Mouse (Mus musculus) intestine, embryonic 14.5 days (tissue): ENCODE results near the gene Trit1. TPM values are rescaled to one million over a fixed set of nuclear protein-coding genes. Genes with fewer than 3 reads are reported as not detected.

Experiments used
- ATAC-seq: fragments of 200-750 bp; cut with Nextera tagmentation; replicated peaks from 2 replicates; pipeline ENCODE4 v1.8.0; 2017; ENCODE audit warnings: low read depth, moderate number of reproducible peaks, moderate TSS enrichment, moderate library complexity; ENCODE audit not compliant: low FRiP score, low TSS enrichment
- DNase-seq: peaks from one replicate; pipeline ENCODE4 v3.0.0-alpha.2; 2018; ENCODE audit warnings: low spot score
- H3K27ac ChIP-seq: fragments of 300-500 bp; sonication (generic); 2 replicates; pipeline ENCODE4 v1.5.1; 2014; ENCODE audit warnings: low read depth, mild to moderate bottlenecking, control low read depth
- H3K27me3 ChIP-seq: fragments of 300-500 bp; sonication (generic); replicated peaks from 2 replicates; pipeline ENCODE4 v1.6.1; 2014; ENCODE audit warnings: low read length, control low read depth; ENCODE audit not compliant: control insufficient read depth, insufficient read depth
- H3K36me3 ChIP-seq: fragments of 300-500 bp; sonication (generic); 2 replicates; pipeline ENCODE4 v1.6.1; 2014; ENCODE audit warnings: low read length, control low read depth; ENCODE audit not compliant: control insufficient read depth, insufficient read depth
- H3K4me1 ChIP-seq: fragments of 300-500 bp; sonication (generic); replicated peaks from 2 replicates; pipeline ENCODE4 v1.6.1; 2014; ENCODE audit warnings: low read length, control low read depth, mixed read lengths; ENCODE audit not compliant: control insufficient read depth, insufficient read depth
- H3K4me2 ChIP-seq: fragments of 300-500 bp; sonication (generic); 2 replicates; pipeline ENCODE4 v1.6.1; 2014; ENCODE audit warnings: low read length
- H3K4me3 ChIP-seq: fragments of 300-500 bp; sonication (generic); 2 replicates; pipeline ENCODE4 v1.5.1; 2014; ENCODE audit warnings: low read depth, low read length, control low read depth, mixed read lengths
- H3K9ac ChIP-seq: fragments of 300-500 bp; sonication (generic); 2 replicates; pipeline ENCODE4 v1.6.1; 2014; ENCODE audit warnings: mild to moderate bottlenecking, low read length
- H3K9me3 ChIP-seq: fragments of 300-500 bp; sonication (generic); 2 replicates; pipeline ENCODE4 v1.6.1; 2016; ENCODE audit warnings: low read length, control low read depth; ENCODE audit not compliant: control insufficient read depth
- WGBS: fragments of 180-500 bp; shearing (Covaris S2); extraction: QIAGEN DNeasy Blood & Tissue Kit; methylation state at CpG from one replicate; pipeline ENCODE4 v1.1.7; 2014; 5-methylcytosine and 5-hydroxymethylcytosine counted together
- polyA plus RNA-seq: library from polyadenylated mRNA; unstranded; fragments of >200 nt; fragmentation: Nextera tagmentation; extraction: Ambion mirVana; gene quantifications from 2 replicates; pipeline ENCODE4 v1.2.1, GENCODE M21; 2014

The Trit1 gene
- 17.8 and 18.0 TPM in 2 replicates for polyA plus RNA-seq

- ATAC-seq (peak; percentile 97), DNase-seq (peak; percentile 96)
- Histone ChIP-seq H3K4me2 (peak within 1 kb of the TSS; percentile 95), H3K4me3 (peak within 1 kb of the TSS; percentile 95), H3K27me3 (no peaks in the 10 kb centered on the region), H3K4me1 (peaks cover 22% of the 10 kb centered on the region), H3K27ac (peak within 1 kb of the TSS; percentile 81), H3K9me3 (no peaks in the 10 kb centered on the region), H3K36me3 (no peaks in the 10 kb centered on the region), H3K9ac (peak within 1 kb of the TSS; percentile 88)
- under 1% methylated on average over 34 of the region's 34 CpGs for WGBS
These were observed at the start of gene Trit1 for GRCm38 (mm10) chr4:123016451-123016957. TSS of gene Trit1 (plus strand) at chr4:123016597.

- no peaks in the 10 kb centered on the region for H3K4me1 ChIP-seq
- DNase-seq (no peak), ATAC-seq (no peak)
- H3K27me3 ChIP-seq = no peaks in the 10 kb centered on the region
- no peaks in the 10 kb centered on the region for H3K36me3 ChIP-seq
- WGBS = 65% methylated on average over 4 of the region's 4 CpGs
- H3K27ac ChIP-seq = no peak overlapping the region
- no peak overlapping the region for H3K9ac ChIP-seq
- H3K9me3 ChIP-seq = no peaks in the 10 kb centered on the region
- no peak overlapping the region for H3K4me3 ChIP-seq
- no peak overlapping the region for H3K4me2 ChIP-seq
These were observed 48.3 kb upstream of the Trit1 start for GRCm38 (mm10) chr4:122968106-122968505.

GRCm38 (mm10) chr4:122971191-122971590 is 45.2 kb upstream of the Trit1 start:
- no peak for ATAC-seq
- Histone ChIP-seq H3K27me3 (no peaks in the 10 kb centered on the region), H3K9me3 (no peaks in the 10 kb centered on the region), H3K4me3 (no peak overlapping the region), H3K4me2 (no peak overlapping the region), H3K27ac (no peak overlapping the region), H3K9ac (no peak overlapping the region), H3K36me3 (no peaks in the 10 kb centered on the region), H3K4me1 (no peaks in the 10 kb centered on the region)
- no peak for DNase-seq
- 87% methylated on average over 4 of the region's 4 CpGs for WGBS

- no peaks in the 10 kb centered on the region for H3K36me3 ChIP-seq
- no peaks in the 10 kb centered on the region for H3K27me3 ChIP-seq
- ATAC-seq (no peak), DNase-seq (no peak)
- H3K27ac ChIP-seq = no peak overlapping the region
- H3K4me1 ChIP-seq = no peaks in the 10 kb centered on the region
- H3K9me3 ChIP-seq = no peaks in the 10 kb centered on the region
- H3K4me2 ChIP-seq = no peak overlapping the region
- H3K9ac ChIP-seq = no peak overlapping the region
- 83% methylated on average over 4 of the region's 4 CpGs for WGBS
- no peak overlapping the region for H3K4me3 ChIP-seq
These were observed 44.8 kb upstream of the Trit1 start for GRCm38 (mm10) chr4:122971646-122972045.

- H3K27me3 ChIP-seq = no peaks in the 10 kb centered on the region
- H3K9me3 ChIP-seq = no peaks in the 10 kb centered on the region
- WGBS = 68% methylated on average over 8 of the region's 8 CpGs
- no peaks in the 10 kb centered on the region for H3K36me3 ChIP-seq
- ATAC-seq (no peak), DNase-seq (no peak)
- no peak overlapping the region for H3K4me2 ChIP-seq
- H3K4me1 ChIP-seq = no peaks in the 10 kb centered on the region
- no peak overlapping the region for H3K4me3 ChIP-seq
- no peak overlapping the region for H3K27ac ChIP-seq
- no peak overlapping the region for H3K9ac ChIP-seq
These were observed 44.3 kb upstream of the Trit1 start for GRCm38 (mm10) chr4:122972056-122972455.

GRCm38 (mm10) chr4:122974976-122975520 is 41.3 kb upstream of the Trit1 start:
- Histone ChIP-seq H3K9me3 (no peaks in the 10 kb centered on the region), H3K36me3 (no peaks in the 10 kb centered on the region), H3K4me1 (no peaks in the 10 kb centered on the region), H3K9ac (no peak overlapping the region), H3K4me3 (no peak overlapping the region), H3K4me2 (no peak overlapping the region), H3K27me3 (no peaks in the 10 kb centered on the region), H3K27ac (no peak overlapping the region)
- DNase-seq = no peak
- no peak for ATAC-seq
- WGBS = 84% methylated on average over 5 of the region's 5 CpGs

GRCm38 (mm10) chr4:122976885-122977284 is 39.5 kb upstream of the Trit1 start:
- Histone ChIP-seq H3K27ac (no peak overlapping the region), H3K27me3 (no peaks in the 10 kb centered on the region)

GRCm38 (mm10) chr4:122978850-122979249 is 37.5 kb upstream of the Trit1 start:
- Histone ChIP-seq H3K4me2 (no peak overlapping the region), H3K36me3 (no peaks in the 10 kb centered on the region), H3K9ac (no peak overlapping the region), H3K4me1 (no peaks in the 10 kb centered on the region; the same call in none of the 2 replicates), H3K27ac (no peak overlapping the region), H3K4me3 (no peak overlapping the region), H3K27me3 (peaks cover 18% of the 10 kb centered on the region), H3K9me3 (no peaks in the 10 kb centered on the region)
- 79% methylated on average over 2 of the region's 2 CpGs for WGBS
- ATAC-seq = no peak
- DNase-seq = no peak

More at GRCm38 (mm10) chr4:122976885-122977284, 39.5 kb upstream of the Trit1 start:
- Histone ChIP-seq H3K4me3 (no peak overlapping the region), H3K4me1 (no peaks in the 10 kb centered on the region), H3K4me2 (no peak overlapping the region), H3K9me3 (no peaks in the 10 kb centered on the region), H3K9ac (no peak overlapping the region), H3K36me3 (no peaks in the 10 kb centered on the region)
- ATAC-seq (no peak), DNase-seq (no peak)
- WGBS = 76% methylated on average over 4 of the region's 4 CpGs

GRCm38 (mm10) chr4:122979826-122980225 is 36.6 kb upstream of the Trit1 start:
- no peak for ATAC-seq
- 81% methylated on average over 3 of the region's 3 CpGs for WGBS

More at GRCm38 (mm10) chr4:122979826-122980225, 36.6 kb upstream of the Trit1 start:
- H3K27me3 ChIP-seq = peaks cover 24% of the 10 kb centered on the region
- H3K4me1 ChIP-seq = no peaks in the 10 kb centered on the region; the same call in none of the 2 replicates
- H3K9ac ChIP-seq = no peak overlapping the region
- no peak overlapping the region for H3K27ac ChIP-seq
- no peak for DNase-seq
- H3K4me2 ChIP-seq = no peak overlapping the region
- H3K9me3 ChIP-seq = no peaks in the 10 kb centered on the region
- H3K4me3 ChIP-seq = no peak overlapping the region
- no peaks in the 10 kb centered on the region for H3K36me3 ChIP-seq
